Mouse (Mus musculus) hematopoietic stem cell, adult 5-6 weeks (primary cell): ENCODE results near the gene Mrpl14. TPM values are rescaled to one million over a fixed set of nuclear protein-coding genes. Genes with fewer than 3 reads are reported as not detected.

Experiments
- ATAC-seq, 2 experiments: fragments of 125-278 bp in 1 of 2; replicated peaks in 1 of 2; 2 replicates each; pipeline ENCODE4 v1.8.0; 2016 to 2017; ENCODE audit warnings: inconsistent platforms in 2 of 2, mild to moderate bottlenecking in 2 of 2, moderate number of reproducible peaks in 2 of 2, low read depth in 1 of 2, moderate TSS enrichment in 1 of 2; ENCODE audit not compliant: low FRiP score in 2 of 2, poor library complexity in 2 of 2, severe bottlenecking in 2 of 2, insufficient read depth in 1 of 2, low TSS enrichment in 1 of 2
- total RNA-seq: library from RNA; stranded (forward); fragments of 172-1452, 232-1000 nt; gene quantifications from 2 replicates; pipeline ENCODE4 v1.2.3, GENCODE M21; 2017

Gene Mrpl14
- total RNA-seq = 13.2 and 21.9 TPM in 2 replicates

DNA sequence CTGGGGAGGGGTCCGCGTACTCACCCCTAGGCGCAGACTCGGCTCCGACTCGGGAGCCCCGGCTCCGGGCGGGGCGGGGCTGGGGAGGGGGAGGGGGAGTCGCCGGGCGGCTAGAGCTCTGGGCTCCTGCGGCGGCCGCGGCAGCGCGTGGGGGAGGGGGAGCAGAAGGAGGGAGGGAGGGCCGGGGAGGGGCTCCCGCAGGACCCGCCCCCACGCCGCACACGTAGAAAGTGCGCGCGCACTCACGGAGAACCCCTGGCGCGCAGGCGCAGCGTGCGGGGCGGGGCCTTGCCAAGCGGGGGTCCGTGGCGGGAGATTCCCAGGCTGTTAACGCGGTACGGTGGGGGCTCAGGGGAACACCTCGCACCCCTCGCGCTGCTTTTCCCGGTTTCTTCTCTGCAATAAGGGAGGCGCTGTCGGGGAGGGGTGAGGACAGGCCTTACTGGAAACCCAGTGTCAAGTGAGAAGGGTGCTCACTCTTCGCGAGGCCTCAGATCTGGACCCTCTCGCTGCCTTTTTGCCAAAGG, at the start of gene Mrpl14:
Mrpl14 (plus strand) TSS at position 230 of the 527 bp plus-strand sequence.
- ATAC-seq = peak; percentile 42 to 74

DNA sequence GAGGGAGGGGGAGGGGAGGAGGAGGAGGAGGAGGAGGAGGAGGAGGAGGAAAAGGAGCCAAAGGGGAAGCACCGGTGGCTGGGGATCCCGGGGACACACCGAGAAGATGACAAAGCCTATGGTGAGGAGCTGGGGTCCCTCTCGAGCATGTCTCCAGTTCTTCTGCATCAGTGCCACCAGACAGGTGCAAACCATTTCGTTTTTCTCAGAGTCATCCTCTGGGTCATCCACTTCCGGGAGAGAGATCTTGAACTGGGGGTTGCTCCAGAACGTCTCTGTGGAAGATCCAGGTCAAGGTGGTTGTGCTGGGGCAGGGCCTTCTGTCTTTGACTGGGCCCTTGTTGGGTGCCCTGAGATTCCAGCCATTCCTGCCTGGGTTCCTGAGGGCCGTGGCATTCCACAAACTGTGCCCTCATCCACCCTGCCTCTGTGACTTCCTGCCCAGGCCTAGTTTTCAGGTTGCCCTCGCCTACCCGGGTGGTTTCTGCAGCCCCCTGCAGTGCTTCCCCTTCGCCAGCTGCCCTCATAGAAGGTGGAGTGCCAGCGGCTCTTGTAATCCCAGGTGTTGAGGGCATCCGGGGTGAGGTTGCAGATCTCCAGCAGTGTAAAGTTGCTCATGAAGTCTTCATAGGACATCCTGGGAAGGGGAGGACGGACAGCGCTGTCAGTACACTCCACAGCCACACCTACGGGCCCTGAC, 47.4 kb upstream of the Mrpl14 start:
- no peak for ATAC-seq

DNA sequence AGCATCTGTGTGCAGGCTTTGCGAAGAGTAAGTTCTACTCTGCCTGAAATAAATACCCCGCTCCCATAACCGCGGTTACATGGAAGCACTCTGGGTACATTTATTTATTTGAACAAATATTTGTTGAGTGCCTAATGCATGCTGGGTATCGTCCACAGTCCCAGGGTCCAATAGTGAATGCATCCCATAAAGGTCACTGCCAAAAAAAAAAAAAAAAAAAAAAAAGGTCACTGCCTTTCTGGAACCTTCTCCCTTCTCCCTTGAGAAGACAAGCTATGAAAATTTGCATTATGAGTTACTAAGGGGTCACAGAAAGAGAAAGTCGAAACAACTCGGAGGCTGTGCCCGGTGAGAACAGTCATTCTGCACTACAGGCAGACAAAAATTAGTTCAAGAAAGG, 44.1 kb upstream of the Mrpl14 start:
- ATAC-seq = no peak

DNA sequence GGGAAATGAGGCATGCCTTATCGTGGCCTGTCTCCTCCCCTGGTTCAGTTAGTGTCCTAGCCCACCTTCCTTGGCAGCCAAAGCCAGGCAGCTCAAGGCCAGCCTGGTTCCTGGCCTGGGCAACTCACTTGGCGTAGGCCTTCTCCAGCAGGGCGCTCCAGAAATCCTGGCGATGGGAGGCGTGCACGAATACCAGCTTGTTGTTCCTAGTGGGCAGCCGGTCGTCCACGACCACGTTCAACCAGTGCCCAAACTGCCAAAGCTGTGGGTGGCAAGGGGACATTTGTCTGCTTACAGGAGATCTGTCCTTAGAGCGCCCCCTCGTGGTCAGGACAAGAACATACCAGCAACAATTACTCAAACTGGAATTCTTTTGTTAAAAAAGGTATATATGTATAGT, 43.4 kb upstream of the Mrpl14 start:
- peak; percentile 37 to 72; a peak in 3 of 4 replicates for ATAC-seq

DNA sequence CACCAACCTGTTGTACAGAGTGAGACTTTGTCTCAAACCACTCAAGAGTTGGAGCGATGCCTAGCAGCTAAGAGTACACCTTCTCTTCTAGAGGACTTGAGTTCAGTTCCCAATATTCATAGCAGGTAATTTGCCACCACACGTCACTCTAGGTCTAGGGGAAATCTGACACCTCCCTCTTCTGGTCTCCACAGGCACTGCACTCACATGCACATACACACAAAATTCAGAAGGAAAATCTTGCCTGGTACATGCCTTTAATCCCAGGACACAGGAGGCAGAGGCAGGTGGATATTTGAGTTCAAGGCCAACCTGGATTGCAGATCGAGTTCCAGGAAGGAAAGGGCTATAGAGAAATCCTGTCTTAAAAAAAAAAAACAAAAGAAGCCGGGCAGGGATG, 41.9 kb upstream of the Mrpl14 start:
- no peak for ATAC-seq

DNA sequence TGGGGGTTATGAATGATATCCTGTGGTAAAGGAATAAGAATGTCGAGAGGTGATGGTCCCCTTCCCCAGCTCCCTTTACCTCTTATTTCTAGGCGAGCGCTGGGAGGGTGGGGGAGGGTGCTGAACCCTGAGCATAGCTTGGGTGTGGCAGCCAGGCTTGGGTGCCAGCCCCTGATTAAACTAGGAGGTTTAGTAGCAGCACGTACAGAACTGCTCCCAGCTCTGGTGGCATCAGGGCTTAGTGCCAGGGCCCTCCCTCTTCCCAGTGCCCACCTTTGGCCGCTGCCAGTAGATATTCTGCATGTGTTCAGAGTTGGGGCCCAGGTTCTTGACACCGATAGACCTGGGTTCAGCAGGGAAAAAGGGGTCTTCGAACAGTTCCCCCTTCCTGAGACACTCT, 32.9 kb upstream of the Mrpl14 start:
- no peak for ATAC-seq

DNA sequence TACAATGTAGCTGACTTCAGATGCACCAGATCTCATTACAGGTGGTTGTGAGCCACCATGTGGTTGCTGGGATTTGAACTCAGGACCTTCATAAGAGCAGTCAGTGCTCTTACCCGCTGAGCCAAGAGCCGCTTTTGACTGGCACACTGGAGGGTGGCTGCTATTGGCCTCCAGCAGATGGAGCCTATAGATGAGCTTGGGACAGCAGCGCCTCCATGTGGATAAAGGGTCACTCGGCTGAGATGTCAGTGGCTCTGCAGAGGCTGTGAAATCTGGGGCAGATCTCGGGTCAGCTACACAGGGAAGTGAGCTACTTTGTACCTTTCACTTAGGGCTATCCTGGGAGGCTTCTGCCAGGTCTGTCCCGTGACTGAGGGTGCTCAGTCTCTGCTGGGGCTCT, 30.3 kb upstream of the Mrpl14 start:
- peak in 1 of 2 experiments; percentile 47; a peak in 1 of 4 replicates for ATAC-seq

DNA sequence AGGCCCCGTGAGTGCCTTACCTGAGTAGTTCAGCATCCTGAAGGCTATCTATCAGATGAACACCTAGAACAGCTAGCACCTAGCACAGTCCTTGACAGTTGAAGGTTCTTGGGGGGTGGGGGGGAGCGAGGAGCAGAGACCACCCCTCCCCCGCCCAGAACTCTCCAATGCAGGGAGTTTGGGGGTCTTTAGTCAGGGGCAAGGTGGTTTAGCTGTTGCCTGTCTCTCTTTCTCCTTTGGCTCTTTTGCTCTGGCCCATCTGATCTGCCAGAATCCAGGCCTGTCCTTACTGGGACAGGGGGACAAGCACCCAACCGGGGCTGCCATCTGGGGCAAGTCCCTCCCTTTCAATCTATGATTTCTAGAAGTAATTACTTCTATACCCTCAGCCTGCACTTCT, 26.9 kb upstream of the Mrpl14 start, which contains the start of gene Capn11:
Capn11 (minus strand) TSS at position 101 of the 400 bp plus-strand sequence.
- ATAC-seq = no peak

DNA sequence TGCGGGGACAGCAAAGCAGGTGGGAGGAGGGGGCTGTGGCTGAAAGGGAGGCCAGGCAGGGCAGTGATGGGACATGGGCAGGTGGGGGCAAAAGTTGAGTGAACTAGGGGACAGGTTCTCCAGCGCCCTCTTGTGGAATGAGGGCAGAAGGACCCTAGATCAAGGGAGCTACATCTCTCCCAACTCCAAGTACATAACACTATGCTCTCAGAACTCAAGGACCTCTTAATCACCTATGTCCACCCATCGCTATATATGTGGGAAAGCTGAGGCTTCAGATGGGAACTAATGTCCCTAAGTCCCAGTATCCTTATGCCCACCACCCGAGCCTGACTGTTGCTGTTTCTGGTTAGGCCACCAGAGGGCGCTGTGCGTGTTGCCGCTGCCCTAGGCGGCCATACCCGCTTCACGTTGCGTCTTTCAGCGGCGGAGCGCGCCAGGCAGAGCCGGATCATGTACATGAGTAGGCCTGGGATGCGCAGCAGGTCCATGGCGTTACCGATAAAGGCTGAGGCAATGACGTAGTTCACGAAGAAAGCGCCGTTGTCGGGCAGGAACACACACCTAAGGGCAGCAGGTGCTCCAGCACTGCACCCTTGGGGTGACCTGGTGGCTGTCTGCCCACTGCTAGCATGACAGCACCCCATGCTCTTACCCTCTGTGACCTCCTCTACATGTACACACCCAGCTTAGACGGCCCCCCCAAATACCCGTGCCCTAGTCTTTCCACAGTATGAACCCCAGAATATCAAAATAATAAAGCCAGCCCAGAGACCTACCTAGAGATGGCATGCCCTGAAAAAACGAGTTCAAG, 22.8 kb upstream of the Mrpl14 start:
- ATAC-seq = peak; percentile 79 to 85

DNA sequence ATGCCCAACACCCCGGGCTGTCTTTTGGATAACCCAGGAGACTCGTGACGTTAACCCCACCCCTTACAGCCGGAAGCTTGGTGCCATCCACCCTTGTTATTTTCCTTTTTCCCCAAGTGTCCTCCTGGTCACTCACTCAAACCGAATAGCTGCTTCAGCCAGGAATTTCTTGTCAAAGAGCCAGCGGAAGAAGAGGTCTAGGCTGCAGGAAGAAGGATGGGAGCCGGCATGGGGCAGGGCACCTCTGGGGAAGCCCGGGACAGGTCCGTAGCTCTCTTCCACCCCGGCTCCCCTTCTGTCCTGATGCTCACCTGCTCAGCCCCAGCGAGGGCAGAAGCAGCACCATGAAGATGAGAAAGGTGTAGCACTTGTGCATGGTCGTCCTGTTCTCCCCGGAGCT, 21.5 kb upstream of the Mrpl14 start:
- no peak for ATAC-seq

DNA sequence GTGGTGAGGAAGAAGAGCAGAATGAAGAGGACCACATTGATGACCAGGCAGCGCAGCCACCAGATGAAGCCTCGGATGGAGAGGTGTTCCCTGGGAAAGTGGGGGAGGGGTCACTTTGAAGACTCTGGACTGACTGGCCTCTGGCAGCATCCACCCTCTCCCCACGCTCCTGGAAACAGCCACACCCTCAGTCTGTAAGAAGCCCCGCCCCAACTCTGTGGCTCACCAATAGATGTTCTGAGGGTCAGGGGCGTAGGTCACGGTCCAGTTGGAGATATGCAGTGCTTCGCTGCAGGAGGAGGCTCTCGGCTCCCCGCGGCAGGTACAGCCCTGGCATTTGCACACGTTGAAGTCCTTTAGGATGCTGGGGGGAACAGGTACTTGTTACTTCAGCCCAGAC, 20.0 kb upstream of the Mrpl14 start:
- no peak for ATAC-seq

DNA sequence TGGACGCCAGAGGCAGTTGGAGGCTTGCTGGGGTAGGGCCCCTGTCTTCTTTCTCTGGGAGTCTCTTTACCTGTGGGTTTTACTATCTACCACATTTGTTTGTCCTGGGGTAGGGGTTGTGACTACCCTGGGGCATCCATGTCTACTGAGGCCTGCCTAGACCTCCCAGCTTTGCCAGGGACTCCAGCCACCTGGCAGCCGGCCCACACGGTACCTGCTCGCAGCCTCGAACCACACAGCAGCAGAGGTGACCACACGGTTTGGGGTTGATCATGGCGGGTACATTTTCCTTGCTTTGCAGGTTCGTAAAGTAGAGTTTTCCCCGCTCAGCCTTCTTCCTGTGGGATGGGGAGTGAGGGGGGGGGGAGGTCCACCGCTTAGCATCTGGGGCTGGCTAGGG, 18.6 kb upstream of the Mrpl14 start:
- no peak for ATAC-seq

DNA sequence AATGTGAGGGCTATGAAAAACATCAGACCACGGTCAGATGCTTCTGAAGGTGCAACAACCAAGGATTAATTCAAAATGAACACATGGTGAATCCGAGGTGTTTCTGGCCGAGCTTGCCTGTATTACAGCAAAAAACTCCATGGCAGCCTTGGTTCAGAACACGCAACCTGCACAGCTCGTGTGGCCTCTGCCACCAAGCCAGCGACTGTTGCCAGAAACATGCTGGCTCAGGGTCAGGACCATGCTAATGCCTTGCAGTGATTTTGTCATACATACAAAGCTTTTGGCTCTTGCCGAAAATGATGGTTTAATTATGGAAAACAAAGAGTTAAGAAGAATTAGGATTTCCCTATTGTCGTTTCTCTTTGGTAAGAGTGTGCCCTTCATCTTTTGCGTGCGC, 18.1 kb upstream of the Mrpl14 start:
- no peak for ATAC-seq

DNA sequence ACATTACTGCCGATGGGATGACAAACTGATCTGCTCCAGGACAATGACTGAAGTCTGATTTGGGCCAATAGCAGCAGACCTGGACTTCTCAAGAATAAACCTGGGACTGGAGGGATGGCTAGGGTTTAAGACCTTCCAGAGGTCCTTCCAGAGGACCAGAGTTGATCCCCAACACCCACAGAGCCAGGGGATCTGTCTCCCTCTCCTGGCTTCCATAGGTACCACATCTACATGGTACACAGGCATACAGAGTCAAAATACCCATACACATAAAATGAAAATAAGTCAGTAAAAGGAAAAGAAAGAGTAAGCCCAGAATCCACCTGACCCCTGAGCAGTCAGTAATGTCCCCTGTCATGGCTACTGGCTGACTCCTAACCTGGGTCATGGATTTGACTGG, 14.3 kb upstream of the Mrpl14 start:
- no peak for ATAC-seq

DNA sequence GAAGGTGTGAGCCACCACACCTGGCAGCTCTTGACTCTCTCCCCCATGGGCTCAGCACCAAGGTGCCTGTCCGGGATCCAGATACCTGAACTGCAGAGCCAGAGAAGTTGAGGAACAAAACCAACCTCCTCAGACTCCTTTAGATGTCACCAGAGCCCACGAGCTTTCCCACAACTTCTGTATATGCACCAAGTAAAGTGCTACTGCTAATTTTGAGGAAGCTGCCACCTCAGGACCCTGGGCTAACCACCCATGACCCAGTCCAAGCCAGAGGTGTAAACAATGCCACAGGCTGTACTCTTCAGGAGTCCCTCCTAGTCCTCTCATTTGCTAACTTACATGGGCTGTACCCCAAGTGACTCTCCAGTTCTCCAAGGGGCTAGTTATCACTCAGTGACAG, 13.5 kb upstream of the Mrpl14 start:
- peak in 1 of 2 experiments; percentile 38; a peak in 2 of 4 replicates for ATAC-seq

DNA sequence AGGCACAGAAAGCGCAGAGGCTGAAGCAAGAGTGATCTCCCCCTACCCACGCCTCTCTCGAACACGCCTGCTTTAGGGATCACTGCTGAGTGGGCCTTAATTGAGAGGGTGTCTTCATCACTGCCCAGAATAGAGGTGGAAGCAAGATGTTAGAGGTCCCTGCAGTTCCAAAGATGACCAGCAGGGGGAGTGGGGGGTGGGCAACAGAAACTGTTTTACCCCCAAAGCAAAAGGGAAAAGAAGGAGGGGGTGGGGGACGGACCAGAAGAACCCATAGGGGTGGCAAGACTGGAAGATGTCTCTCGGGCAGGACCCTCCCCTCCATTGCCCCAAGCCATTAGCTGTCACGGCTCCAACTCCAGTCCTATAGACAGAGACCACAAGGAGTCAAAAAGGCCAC, 8.0 kb upstream of the Mrpl14 start:
- peak in 1 of 2 experiments; percentile 37; a peak in 1 of 4 replicates for ATAC-seq

DNA sequence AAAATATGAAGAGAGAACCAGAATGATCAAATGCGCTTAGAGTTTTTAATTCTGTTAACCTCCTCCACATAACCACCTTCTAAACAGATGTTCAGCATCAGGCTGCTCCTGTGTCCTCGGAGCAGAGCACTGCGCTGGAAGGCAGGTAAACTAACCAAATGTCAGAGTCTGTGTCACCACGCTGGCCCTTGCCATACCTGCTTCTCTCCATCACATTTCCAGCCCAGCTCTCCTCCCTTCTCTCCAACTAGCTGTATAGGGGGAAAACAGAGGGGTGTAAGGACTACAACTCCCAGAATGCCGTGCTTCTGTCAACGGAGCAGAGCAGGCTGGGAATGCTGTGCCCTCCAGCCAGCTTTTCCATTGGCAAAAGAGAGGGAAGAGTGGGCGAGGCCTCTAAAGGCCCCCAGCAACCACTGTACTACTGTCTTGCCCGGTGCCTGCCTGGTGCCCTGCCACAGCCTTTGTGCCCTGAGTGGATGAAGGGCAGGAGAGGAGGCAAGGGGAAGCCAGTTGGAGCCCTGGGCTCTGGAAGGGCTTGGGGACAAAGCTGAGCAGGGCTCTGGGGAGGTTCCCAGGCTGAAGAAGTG, 5.6 kb upstream of the Mrpl14 start:
- no peak for ATAC-seq

DNA sequence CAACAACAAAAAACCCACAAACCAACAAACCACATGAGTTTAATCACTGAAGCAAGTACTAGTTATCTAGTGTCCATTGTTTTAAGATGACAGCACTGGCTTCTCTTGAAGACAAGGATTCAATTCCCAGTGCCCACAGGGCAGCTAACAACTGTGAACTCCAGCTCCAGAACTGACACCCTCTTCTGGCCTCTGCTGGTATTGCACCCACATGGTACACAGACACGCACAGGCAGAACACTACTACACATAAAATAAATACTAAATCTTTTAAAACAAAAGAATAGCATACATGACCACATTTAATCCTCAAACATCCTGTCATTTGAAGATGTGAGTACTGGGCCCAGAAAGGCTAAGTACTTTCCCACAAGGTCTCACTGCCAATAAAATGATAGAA, 4.5 kb upstream of the Mrpl14 start:
- no peak for ATAC-seq
